Mouse (Mus musculus): ENCODE data around the gene Raver2. TPM values are rescaled to one million over a fixed set of nuclear protein-coding genes. Genes with fewer than 3 reads are reported as not detected.

The Raver2 gene
- polyA plus RNA-seq, 1 experiment: not detected

DNA sequence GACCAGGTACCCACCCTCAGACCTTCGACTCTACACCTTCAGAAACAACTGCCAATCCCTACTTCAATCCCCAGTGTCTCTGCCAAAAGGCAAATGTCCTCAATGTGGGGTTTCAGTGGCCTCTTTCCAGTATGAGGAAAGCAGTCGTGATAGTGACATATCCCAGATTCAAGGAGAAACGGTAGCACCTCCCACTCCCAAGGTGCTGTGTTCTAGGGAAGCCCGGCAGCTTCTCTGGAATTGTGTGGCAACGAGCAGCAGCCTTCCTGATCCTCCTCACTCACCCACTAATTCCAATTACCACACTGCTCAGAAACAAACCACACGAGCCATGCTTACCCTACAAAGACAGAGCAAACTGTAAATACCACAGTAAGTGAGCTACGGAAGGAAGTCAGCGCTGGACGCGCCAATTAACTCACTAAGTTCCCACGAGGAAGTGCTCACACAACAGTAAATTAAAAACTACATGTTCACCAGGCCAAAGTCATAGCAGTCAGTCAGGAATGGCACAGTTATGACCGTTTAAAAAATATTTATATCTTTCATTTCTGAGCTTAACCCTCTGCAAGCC lies 90.5 kb downstream of the Raver2 start:
- no peak overlapping the region for H3K27ac ChIP-seq (ENCODE audit: insufficient read depth, low read depth, low read length)

DNA sequence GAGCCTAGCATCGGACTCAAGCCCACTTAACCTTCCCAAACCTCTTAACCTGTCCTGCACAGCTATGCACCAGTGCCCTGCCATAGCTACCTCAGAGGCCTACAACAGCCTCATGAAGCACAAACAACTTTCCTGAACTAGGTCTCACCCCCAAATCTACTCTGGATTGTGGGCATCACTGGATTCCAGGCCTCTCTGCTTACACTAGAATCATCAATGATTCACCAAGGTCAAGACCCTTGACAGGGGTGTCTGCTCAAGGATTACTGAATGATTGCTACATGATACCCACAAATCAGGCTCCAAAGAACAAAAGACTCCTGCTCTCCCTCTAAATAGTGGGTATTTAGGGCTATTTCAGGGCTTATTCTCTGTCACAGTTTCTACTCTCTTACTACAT lies 92.0 kb downstream of the Raver2 start:
- no peak overlapping the region for H3K4me3 ChIP-seq (ENCODE audit: insufficient read depth, low read depth, low read length)
- no peaks in the 10 kb centered on the region for H3K4me1 ChIP-seq (ENCODE audit: control insufficient read depth, insufficient read depth, low read length)
- H3K27ac ChIP-seq (ENCODE audit: insufficient read depth, low read depth, low read length): no peak overlapping the region
- WGBS: 96% methylated on average over 1 of the region's 1 CpGs
- TF ChIP-seq CTCF (IDR thresholded peaks at IDR 0.05; ENCODE audit: insufficient read depth, low read depth, low read length): no peak
- TF ChIP-seq POLR2A (IDR thresholded peaks at IDR 0.05; ENCODE audit: insufficient read depth, low read depth, low read length): no peak

More for the DNA sequence above, 90.5 kb downstream of the Raver2 start:
- Histone ChIP-seq H3K4me3 (ENCODE audit: insufficient read depth, low read depth, low read length) (no peak overlapping the region), H3K4me1 (ENCODE audit: control insufficient read depth, insufficient read depth, low read length) (no peaks in the 10 kb centered on the region)
- WGBS: 75% methylated on average over 12 of the region's 12 CpGs
- TF ChIP-seq POLR2A (IDR thresholded peaks at IDR 0.05; ENCODE audit: insufficient read depth, low read depth, low read length) (no peak), CTCF (IDR thresholded peaks at IDR 0.05; ENCODE audit: insufficient read depth, low read depth, low read length) (no peak)

DNA sequence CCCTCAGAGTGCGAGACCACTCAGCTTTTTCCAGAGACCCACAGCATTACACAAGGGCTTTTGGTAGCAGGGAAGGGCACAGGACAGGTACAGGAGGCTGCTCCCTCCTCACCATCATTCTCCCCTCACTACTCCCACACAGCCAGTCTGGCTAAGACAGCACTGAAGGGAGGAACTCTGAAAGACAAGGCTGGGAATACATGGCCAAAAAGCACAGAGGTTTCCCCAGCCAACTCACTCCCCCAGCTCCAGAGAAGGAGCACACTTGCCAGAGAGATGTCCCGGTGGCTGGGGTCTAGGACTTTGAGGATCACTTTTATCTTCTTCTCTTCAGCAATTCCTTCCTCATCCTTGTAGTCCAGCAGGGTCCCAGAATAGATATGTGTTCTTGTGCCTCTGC lies 95.4 kb downstream of the Raver2 start:
- 90% methylated on average over 2 of the region's 2 CpGs for WGBS
- no peak for TF ChIP-seq CTCF (IDR thresholded peaks at IDR 0.05; ENCODE audit: insufficient read depth, low read depth, low read length)
- no peak for TF ChIP-seq POLR2A (IDR thresholded peaks at IDR 0.05; ENCODE audit: insufficient read depth, low read depth, low read length)
- Histone ChIP-seq H3K27ac (ENCODE audit: insufficient read depth, low read depth, low read length) (no peak overlapping the region), H3K4me1 (ENCODE audit: control insufficient read depth, insufficient read depth, low read length) (no peaks in the 10 kb centered on the region), H3K4me3 (ENCODE audit: insufficient read depth, low read depth, low read length) (no peak overlapping the region)

DNA sequence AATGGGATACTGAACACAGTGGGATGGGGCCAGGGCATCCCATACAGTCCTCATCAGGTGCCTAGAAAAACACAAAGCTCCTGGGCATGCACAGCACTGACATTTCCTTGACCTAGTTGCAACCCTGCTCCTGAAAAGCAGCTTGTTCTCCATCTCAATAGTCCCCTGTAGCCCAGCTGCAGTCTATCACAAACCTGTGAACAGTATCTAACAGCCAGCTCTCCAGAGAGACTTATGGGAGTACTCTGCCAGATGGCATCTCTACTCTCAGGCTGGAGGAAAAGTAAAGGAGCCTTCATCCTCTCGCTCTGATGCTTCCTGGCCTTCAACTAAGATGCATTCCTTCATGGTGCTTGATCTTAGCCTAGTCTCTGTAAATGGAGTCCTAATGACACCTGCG lies 95.9 kb downstream of the Raver2 start:
- no peak overlapping the region for H3K27ac ChIP-seq (ENCODE audit: insufficient read depth, low read depth, low read length)
- no peak overlapping the region for H3K4me3 ChIP-seq (ENCODE audit: insufficient read depth, low read depth, low read length)
- TF ChIP-seq CTCF (IDR thresholded peaks at IDR 0.05; ENCODE audit: insufficient read depth, low read depth, low read length) (no peak), POLR2A (IDR thresholded peaks at IDR 0.05; ENCODE audit: insufficient read depth, low read depth, low read length) (no peak)
- no peaks in the 10 kb centered on the region for H3K4me1 ChIP-seq (ENCODE audit: control insufficient read depth, insufficient read depth, low read length)
- 92% methylated on average over 2 of the region's 2 CpGs for WGBS

DNA sequence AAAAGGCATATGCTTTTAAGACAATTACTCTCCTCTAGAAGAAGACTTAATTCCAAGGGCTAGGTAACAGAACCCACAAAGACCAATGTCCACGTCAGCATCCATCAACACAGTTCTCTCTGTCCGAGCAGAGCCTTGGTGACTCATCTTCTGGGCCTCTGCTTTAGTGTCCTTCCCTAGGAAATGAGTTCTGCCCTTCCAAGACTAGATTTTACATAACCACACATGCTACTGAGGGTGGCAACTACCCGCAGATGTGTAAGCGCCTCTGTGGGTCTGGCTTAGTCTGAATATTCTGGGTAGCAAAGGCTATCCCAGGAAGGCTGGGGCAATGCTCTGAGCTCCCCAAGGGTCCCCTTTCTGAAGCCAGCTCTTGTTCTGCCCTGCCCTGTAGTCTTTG lies 97.0 kb downstream of the Raver2 start:
- Histone ChIP-seq H3K4me3 (ENCODE audit: insufficient read depth, low read depth, low read length) (no peak overlapping the region), H3K27ac (ENCODE audit: insufficient read depth, low read depth, low read length) (no peak overlapping the region), H3K4me1 (ENCODE audit: control insufficient read depth, insufficient read depth, low read length) (no peaks in the 10 kb centered on the region)
- 83% methylated on average over 4 of the region's 4 CpGs for WGBS
- TF ChIP-seq CTCF (IDR thresholded peaks at IDR 0.05; ENCODE audit: insufficient read depth, low read depth, low read length) (no peak), POLR2A (IDR thresholded peaks at IDR 0.05; ENCODE audit: insufficient read depth, low read depth, low read length) (no peak)

DNA sequence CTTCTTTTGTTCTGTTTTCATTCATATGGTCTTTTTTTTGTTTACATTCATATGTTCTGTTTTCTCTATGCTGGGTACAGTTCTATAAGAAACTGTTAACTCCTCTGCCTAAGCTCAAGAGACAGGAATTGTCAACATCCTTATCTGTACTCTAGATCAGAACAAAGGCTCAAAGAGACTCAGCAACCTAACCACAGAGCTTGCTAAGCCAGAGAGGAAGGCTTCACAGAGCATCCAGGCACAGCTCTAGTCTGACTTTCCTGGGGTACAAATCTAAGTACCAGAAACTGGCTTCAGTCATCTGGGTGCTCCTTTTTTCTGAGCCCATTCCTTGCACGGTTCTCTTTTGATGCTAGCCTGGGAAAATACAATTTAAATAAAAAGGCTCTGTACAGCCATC lies 99.0 kb downstream of the Raver2 start:
- WGBS: 76% methylated on average over 1 of the region's 1 CpGs
- Histone ChIP-seq H3K27ac (ENCODE audit: insufficient read depth, low read depth, low read length) (no peak overlapping the region), H3K4me3 (ENCODE audit: insufficient read depth, low read depth, low read length) (no peak overlapping the region), H3K4me1 (ENCODE audit: control insufficient read depth, insufficient read depth, low read length) (no peaks in the 10 kb centered on the region)
- no peak for TF ChIP-seq POLR2A (IDR thresholded peaks at IDR 0.05; ENCODE audit: insufficient read depth, low read depth, low read length)
- TF ChIP-seq CTCF (IDR thresholded peaks at IDR 0.05; ENCODE audit: insufficient read depth, low read depth, low read length): no peak

DNA sequence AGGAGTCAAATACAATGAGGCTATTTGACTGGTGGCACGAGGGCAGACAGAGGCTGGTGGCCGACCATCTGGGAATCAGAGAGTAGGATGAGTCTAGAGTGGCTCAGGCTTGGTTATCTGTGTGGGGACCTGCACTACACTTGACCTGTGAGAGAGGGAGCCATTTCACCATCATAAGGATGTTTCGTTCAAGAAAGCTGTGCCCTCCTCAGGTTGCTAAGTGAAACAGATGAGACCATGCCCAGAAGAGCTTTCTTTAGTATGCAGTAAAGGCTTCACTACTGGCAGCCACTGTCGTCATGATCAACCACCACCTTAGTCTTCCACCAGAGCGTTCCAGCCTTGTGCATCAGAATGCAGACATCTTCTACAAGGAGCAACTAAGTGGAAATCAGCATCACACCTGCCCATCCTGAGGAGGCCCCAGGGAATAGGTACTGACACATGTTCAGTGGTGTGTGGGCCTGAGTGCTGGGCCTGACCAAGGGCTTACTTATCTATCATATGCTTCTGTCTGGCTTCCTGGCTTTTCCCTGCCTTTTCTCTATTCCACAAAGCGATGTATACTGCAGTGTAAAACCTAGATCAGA lies 99.5 kb downstream of the Raver2 start:
- 32% methylated on average over 6 of the region's 6 CpGs for WGBS
- TF ChIP-seq POLR2A (IDR thresholded peaks at IDR 0.05; ENCODE audit: insufficient read depth, low read depth, low read length) (no peak), CTCF (IDR thresholded peaks at IDR 0.05; ENCODE audit: insufficient read depth, low read depth, low read length) (no peak)
- no peak overlapping the region for H3K27ac ChIP-seq (ENCODE audit: insufficient read depth, low read depth, low read length)
- H3K4me1 ChIP-seq (ENCODE audit: control insufficient read depth, insufficient read depth, low read length): no peaks in the 10 kb centered on the region
- H3K4me3 ChIP-seq (ENCODE audit: insufficient read depth, low read depth, low read length): no peak overlapping the region

DNA sequence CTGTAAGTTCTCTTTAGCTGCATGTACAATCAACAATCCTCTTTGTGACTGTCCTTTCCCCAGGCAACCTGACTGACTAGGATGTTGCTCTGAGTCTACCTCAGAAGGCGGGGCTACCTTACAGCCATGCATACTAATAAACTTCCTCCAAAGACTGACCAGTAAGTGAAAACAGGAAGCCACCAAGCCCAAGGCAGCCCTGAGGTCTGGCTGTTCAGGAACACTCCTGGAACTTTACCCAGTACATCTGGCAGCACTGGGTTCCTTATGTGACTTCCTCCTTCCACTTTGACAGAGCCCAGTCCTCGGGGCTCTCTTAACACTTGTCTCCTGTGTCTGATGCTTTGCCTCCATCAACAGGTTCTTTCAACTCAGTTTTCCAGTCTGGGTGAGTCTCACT lies 104.0 kb downstream of the Raver2 start:
- H3K27ac ChIP-seq (ENCODE audit: insufficient read depth, low read depth, low read length): no peak overlapping the region
- peaks cover 2% of the 10 kb centered on the region; the same call in 1 of the 2 replicates for H3K4me1 ChIP-seq (ENCODE audit: control insufficient read depth, insufficient read depth, low read length)
- TF ChIP-seq POLR2A (IDR thresholded peaks at IDR 0.05; ENCODE audit: insufficient read depth, low read depth, low read length) (no peak), CTCF (IDR thresholded peaks at IDR 0.05; ENCODE audit: insufficient read depth, low read depth, low read length) (no peak)
- H3K4me3 ChIP-seq (ENCODE audit: insufficient read depth, low read depth, low read length): no peak overlapping the region
- WGBS: 91% methylated on average over 2 of the region's 2 CpGs

DNA sequence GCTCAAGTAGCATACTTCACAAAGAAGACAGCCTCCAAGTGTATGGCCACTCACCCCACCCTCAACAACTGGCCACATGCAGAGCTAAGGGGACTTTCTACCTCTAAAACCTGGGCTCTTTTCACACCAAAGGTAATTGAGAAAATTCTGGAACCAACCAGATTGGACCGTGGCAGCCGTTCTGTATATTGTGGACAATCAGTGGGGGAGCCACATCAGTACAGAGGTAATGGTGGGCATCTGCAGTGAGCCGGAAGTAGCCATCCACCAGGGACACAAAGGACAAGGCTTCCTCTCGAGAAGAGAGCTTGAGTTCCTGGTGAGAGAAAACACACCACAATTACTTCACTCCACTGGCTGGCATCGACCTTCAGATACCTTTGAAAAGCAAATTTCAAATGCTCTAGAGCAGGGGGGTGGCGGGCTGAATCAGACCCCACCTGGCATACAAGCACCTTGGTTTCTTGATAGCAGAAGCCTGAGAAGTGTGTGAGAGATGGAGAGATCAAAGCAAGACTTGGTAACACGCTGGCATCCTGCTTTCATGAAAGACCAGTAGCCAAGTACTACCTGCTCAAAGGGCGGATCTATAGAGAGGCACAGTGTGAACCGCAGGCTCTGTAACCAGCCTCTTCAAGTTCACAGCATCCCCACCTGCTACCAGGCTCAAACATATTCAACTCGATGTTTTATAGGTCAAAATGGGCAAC lies 106.3 kb downstream of the Raver2 start:
- TF ChIP-seq POLR2A (IDR thresholded peaks at IDR 0.05; ENCODE audit: insufficient read depth, low read depth, low read length): no peak
- no peak for TF ChIP-seq CTCF (IDR thresholded peaks at IDR 0.05; ENCODE audit: insufficient read depth, low read depth, low read length)
- Histone ChIP-seq H3K4me3 (ENCODE audit: insufficient read depth, low read depth, low read length) (no peak overlapping the region), H3K4me1 (ENCODE audit: control insufficient read depth, insufficient read depth, low read length) (peaks cover 2% of the 10 kb centered on the region; the same call in 1 of the 2 replicates), H3K27ac (ENCODE audit: insufficient read depth, low read depth, low read length) (no peak overlapping the region)
- 84% methylated on average over 10 of the region's 10 CpGs for WGBS
